Mouse (Mus musculus): Measurements from ENCODE around the gene Pagr1b. TPM values are rescaled to one million over a fixed set of nuclear protein-coding genes. Genes with fewer than 3 reads are reported as not detected.

The Pagr1b gene
- polyA plus RNA-seq, 1 experiment from 2014 or later: 0.75 TPM

DNA sequence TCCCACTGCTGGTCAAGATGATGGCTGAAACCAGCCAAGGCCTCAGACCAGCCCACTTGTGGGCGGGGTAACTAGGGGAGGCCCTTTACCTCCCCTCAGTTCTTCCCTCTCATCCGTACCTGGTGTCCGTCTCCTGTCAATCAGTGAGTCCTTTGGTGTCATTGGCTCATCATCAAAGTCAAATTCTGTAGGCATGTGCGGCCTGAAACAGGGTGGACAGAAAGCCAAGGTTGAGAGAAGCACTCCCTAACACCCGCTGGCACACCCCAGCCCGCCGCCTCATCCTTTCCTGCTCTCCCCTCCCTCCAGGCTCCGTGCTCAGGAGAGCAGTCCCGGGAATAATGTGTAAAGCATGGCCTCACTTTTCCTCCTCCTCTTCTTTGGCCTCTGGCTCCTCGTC is 203 bp downstream of the Pagr1b start:
- Histone ChIP-seq H3K4me3 (ENCODE audit: low read length) (peak overlapping the region; percentile 89), H3K4me1 (ENCODE audit: control insufficient read depth, insufficient read depth, low read length) (peaks cover 42% of the 10 kb centered on the region), H3K4me2 (ENCODE audit: low read depth, low read length) (peak overlapping the region; percentile 83), H3K27ac (ENCODE audit: low read length) (peak overlapping the region; percentile 99), H3K9me3 (replicated peaks; ENCODE audit: control insufficient read depth, low read length) (no peaks in the 10 kb centered on the region), H3K9ac (ENCODE audit: low read length) (peak overlapping the region; percentile 96), H3K27me3 (ENCODE audit: control insufficient read depth, insufficient read depth, low read length) (no peaks in the 10 kb centered on the region), H3K36me3 (ENCODE audit: control insufficient read depth, insufficient read depth) (peaks cover 11% of the 10 kb centered on the region; the same call in 1 of the 2 replicates)
- WGBS: 1% methylated on average over 10 of the region's 10 CpGs
- ATAC-seq (replicated peaks; ENCODE audit: extremely low read depth, insufficient read depth, low FRiP score): peak; percentile 12; the same call in 1 of the 2 replicates

DNA sequence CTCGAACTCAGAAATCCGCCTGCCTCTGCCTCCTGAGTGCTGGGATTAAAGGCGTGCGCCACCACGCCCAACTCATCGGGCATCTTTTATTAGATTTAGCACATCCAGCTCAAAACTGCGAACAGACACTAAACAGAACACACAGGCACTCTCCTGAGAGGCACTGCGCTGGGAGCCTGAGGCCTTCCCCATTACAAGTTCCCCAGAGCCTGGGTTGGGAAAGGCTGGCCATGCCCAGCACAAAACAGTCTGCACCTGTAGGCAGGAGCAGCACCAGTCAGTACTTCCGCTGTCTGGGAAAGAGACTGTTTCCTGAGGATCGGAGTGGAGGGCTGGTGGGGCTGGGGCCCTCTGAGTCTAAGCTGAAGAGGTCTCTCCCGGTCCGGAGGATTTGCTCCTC is 1.3 kb downstream of the Pagr1b start:
- Histone ChIP-seq H3K9me3 (replicated peaks; ENCODE audit: control insufficient read depth, low read length) (no peaks in the 10 kb centered on the region), H3K9ac (ENCODE audit: low read length) (no peak overlapping the region), H3K27me3 (ENCODE audit: control insufficient read depth, insufficient read depth, low read length) (no peaks in the 10 kb centered on the region), H3K36me3 (ENCODE audit: control insufficient read depth, insufficient read depth) (peaks cover 11% of the 10 kb centered on the region; the same call in 1 of the 2 replicates), H3K27ac (ENCODE audit: low read length) (no peak overlapping the region; the same call in 1 of the 2 replicates), H3K4me1 (ENCODE audit: control insufficient read depth, insufficient read depth, low read length) (peaks cover 33% of the 10 kb centered on the region), H3K4me2 (ENCODE audit: low read depth, low read length) (peak overlapping the region; percentile 83), H3K4me3 (ENCODE audit: low read length) (no peak overlapping the region)
- 90% methylated on average over 12 of the region's 12 CpGs for WGBS
- ATAC-seq (replicated peaks; ENCODE audit: extremely low read depth, insufficient read depth, low FRiP score): no peak

DNA sequence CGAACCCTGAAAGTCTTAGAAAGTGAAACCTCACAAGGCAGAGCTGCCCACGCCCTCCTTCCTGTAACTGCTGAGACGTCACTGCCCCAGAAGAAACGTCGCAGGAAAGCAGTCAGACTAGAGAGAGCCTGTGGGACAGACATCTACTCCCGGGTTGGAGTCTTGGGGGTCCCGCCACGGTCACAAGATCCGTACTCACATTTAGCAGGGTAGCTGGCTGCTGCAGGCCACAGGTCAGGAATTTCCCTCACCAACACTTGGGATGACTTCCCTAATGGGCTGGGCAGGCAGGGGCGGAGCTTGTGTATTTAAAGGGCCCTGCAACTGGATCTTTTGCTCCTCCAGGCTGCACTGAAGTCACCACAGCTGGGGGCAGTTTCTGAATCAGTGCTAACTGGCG is 2.0 kb downstream of the Pagr1b start, which contains the start of gene Mvp:
Gene Mvp, minus strand, starts transcription at position 302 of the 400 bp plus-strand sequence.
- peak within 1 kb of the TSS; percentile 83 for H3K4me2 ChIP-seq (ENCODE audit: low read depth, low read length)
- no peaks in the 10 kb centered on the region for H3K9me3 ChIP-seq (replicated peaks; ENCODE audit: control insufficient read depth, low read length)
- peak within 1 kb of the TSS; percentile 72 for H3K4me3 ChIP-seq (ENCODE audit: low read length)
- peak within 1 kb of the TSS; percentile 64 for H3K9ac ChIP-seq (ENCODE audit: low read length)
- H3K27me3 ChIP-seq (ENCODE audit: control insufficient read depth, insufficient read depth, low read length): no peaks in the 10 kb centered on the region
- ATAC-seq (replicated peaks; ENCODE audit: extremely low read depth, insufficient read depth, low FRiP score): no peak
- H3K27ac ChIP-seq (ENCODE audit: low read length): peak within 1 kb of the TSS; percentile 99
- peaks cover 11% of the 10 kb centered on the region; the same call in 1 of the 2 replicates for H3K36me3 ChIP-seq (ENCODE audit: control insufficient read depth, insufficient read depth)
- 21% methylated on average over 11 of the region's 11 CpGs for WGBS
- peaks cover 33% of the 10 kb centered on the region for H3K4me1 ChIP-seq (ENCODE audit: control insufficient read depth, insufficient read depth, low read length)

DNA sequence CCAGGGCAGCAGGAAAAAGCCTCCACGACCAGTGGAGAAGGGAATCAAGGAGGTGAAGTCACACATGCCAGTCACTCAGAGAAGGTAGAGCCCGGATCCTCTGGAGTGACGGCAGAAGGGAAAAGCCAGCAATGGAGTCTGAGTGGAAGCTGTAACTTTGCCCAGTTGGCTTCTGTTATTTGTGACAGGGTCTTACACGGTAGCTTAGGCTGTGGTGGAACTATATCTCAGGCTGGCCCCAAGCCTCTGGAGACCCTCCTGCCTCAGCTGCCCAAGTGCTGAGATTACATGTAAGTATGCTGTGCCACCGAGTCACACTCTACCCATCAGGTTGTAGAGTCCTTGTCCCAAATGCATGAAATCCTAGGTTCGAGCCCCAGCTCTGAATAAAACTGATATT is 2.9 kb downstream of the Pagr1b start:
- H3K4me2 ChIP-seq (ENCODE audit: low read depth, low read length): peak overlapping the region; percentile 83; the same call in 1 of the 2 replicates
- 88% methylated on average over 6 of the region's 6 CpGs for WGBS
- peaks cover 11% of the 10 kb centered on the region; the same call in 1 of the 2 replicates for H3K36me3 ChIP-seq (ENCODE audit: control insufficient read depth, insufficient read depth)
- H3K27me3 ChIP-seq (ENCODE audit: control insufficient read depth, insufficient read depth, low read length): no peaks in the 10 kb centered on the region
- ATAC-seq (replicated peaks; ENCODE audit: extremely low read depth, insufficient read depth, low FRiP score): no peak
- H3K9me3 ChIP-seq (replicated peaks; ENCODE audit: control insufficient read depth, low read length): no peaks in the 10 kb centered on the region
- H3K4me3 ChIP-seq (ENCODE audit: low read length): peak overlapping the region; percentile 72
- H3K27ac ChIP-seq (ENCODE audit: low read length): no peak overlapping the region
- no peak overlapping the region for H3K9ac ChIP-seq (ENCODE audit: low read length)
- H3K4me1 ChIP-seq (ENCODE audit: control insufficient read depth, insufficient read depth, low read length): peaks cover 38% of the 10 kb centered on the region

DNA sequence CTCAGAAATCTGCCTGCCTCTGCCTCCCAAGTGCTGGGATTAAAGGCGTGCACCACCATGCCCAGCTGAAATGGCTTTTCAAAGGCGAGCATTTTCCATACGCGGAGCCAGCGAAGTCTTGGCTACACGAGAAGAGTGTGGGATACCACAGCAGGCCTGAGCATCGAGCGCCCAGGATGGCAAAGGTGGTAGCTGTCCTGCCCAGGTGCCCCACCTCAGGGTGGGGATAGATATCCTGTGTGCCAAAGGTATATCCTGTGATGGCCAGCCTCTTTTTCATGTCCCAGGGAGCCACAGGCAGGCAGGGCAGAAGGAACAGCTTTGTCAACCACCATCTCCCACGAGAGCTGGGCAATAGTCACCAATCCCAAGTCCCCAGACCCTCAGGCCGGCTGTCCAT is 3.4 kb downstream of the Pagr1b start:
- Histone ChIP-seq H3K4me2 (ENCODE audit: low read depth, low read length) (no peak overlapping the region), H3K4me3 (ENCODE audit: low read length) (no peak overlapping the region), H3K9me3 (replicated peaks; ENCODE audit: control insufficient read depth, low read length) (no peaks in the 10 kb centered on the region), H3K27ac (ENCODE audit: low read length) (no peak overlapping the region), H3K27me3 (ENCODE audit: control insufficient read depth, insufficient read depth, low read length) (no peaks in the 10 kb centered on the region), H3K36me3 (ENCODE audit: control insufficient read depth, insufficient read depth) (peaks cover 11% of the 10 kb centered on the region; the same call in 1 of the 2 replicates), H3K4me1 (ENCODE audit: control insufficient read depth, insufficient read depth, low read length) (peaks cover 39% of the 10 kb centered on the region), H3K9ac (ENCODE audit: low read length) (no peak overlapping the region)
- 91% methylated on average over 10 of the region's 10 CpGs for WGBS
- no peak for ATAC-seq (replicated peaks; ENCODE audit: extremely low read depth, insufficient read depth, low FRiP score)

DNA sequence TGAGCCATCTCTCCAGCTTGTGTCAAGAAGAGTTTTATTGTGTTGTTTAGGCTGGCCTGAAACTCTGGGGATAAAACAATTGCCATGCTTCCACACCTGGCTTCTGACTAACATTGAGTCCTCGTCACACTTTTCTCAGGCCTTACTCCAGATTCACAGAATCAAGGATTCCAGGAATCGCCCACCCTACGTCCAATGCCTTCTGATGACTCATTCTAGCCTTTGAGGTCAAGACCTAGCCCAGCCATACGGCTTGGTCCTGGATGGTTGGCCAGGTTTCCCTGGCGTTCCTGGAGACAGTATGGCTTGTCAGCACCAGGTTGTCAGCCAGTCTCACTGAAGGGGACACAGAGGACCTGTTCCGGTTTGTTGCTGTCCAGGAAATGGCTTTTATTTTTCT is 3.9 kb downstream of the Pagr1b start:
- H3K36me3 ChIP-seq (ENCODE audit: control insufficient read depth, insufficient read depth): peaks cover 11% of the 10 kb centered on the region; the same call in 1 of the 2 replicates
- H3K27ac ChIP-seq (ENCODE audit: low read length): no peak overlapping the region
- H3K27me3 ChIP-seq (ENCODE audit: control insufficient read depth, insufficient read depth, low read length): no peaks in the 10 kb centered on the region
- 72% methylated on average over 6 of the region's 6 CpGs for WGBS
- H3K9me3 ChIP-seq (replicated peaks; ENCODE audit: control insufficient read depth, low read length): no peaks in the 10 kb centered on the region
- no peak overlapping the region for H3K9ac ChIP-seq (ENCODE audit: low read length)
- no peak overlapping the region for H3K4me2 ChIP-seq (ENCODE audit: low read depth, low read length)
- peaks cover 34% of the 10 kb centered on the region for H3K4me1 ChIP-seq (ENCODE audit: control insufficient read depth, insufficient read depth, low read length)
- ATAC-seq (replicated peaks; ENCODE audit: extremely low read depth, insufficient read depth, low FRiP score): no peak
- H3K4me3 ChIP-seq (ENCODE audit: low read length): no peak overlapping the region

DNA sequence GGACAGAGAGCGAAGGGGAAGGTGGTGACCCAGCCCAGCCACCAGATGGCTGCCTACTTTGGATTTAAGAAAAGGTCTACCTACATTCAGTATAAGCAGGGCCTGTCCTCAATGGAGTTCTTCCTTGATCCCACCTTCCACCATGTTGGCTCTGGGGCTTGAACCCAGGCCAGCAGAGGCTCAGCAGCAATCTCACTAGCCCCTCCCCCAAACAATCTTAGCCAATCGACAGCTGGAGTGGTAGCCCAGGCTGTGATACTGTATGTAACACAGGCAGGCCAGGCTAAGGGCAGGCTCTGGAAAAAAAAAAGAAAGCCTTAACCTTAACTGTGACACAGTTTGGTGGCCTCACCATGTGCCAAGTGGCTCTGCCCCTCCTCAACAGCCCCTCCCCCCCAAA is 4.6 kb downstream of the Pagr1b start:
- Histone ChIP-seq H3K4me2 (ENCODE audit: low read depth, low read length) (no peak overlapping the region), H3K27me3 (ENCODE audit: control insufficient read depth, insufficient read depth, low read length) (no peaks in the 10 kb centered on the region), H3K9me3 (replicated peaks; ENCODE audit: control insufficient read depth, low read length) (no peaks in the 10 kb centered on the region), H3K27ac (ENCODE audit: low read length) (no peak overlapping the region), H3K9ac (ENCODE audit: low read length) (no peak overlapping the region), H3K36me3 (ENCODE audit: control insufficient read depth, insufficient read depth) (peaks cover 11% of the 10 kb centered on the region; the same call in 1 of the 2 replicates), H3K4me1 (ENCODE audit: control insufficient read depth, insufficient read depth, low read length) (peaks cover 34% of the 10 kb centered on the region), H3K4me3 (ENCODE audit: low read length) (no peak overlapping the region)
- WGBS: 64% methylated on average over 2 of the region's 2 CpGs
- ATAC-seq (replicated peaks; ENCODE audit: extremely low read depth, insufficient read depth, low FRiP score): no peak

DNA sequence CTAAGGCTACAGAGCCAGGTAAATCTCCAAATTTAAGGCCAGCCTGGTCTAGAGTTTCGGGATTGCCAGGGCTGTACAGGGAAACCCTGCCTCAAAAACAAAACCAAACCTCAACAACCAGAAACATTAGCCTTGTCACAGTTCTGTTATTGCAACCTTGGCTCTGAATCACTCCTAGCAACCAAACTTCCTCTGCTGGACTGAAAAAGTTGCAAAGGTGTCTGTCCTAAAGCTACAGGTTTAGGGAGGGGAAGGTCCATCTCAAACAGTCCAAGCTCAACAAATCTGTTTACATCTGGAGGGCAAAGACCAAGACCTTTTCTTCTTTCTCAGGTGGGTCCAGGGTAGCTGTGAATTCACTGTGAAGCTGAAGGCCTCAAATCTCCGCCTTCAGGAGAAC is 5.2 kb downstream of the Pagr1b start:
- H3K9ac ChIP-seq (ENCODE audit: low read length): no peak overlapping the region
- peaks cover 11% of the 10 kb centered on the region; the same call in 1 of the 2 replicates for H3K36me3 ChIP-seq (ENCODE audit: control insufficient read depth, insufficient read depth)
- no peak overlapping the region for H3K4me2 ChIP-seq (ENCODE audit: low read depth, low read length)
- H3K27me3 ChIP-seq (ENCODE audit: control insufficient read depth, insufficient read depth, low read length): no peaks in the 10 kb centered on the region
- ATAC-seq (replicated peaks; ENCODE audit: extremely low read depth, insufficient read depth, low FRiP score): no peak
- WGBS: 89% methylated on average over 2 of the region's 2 CpGs
- no peak overlapping the region for H3K27ac ChIP-seq (ENCODE audit: low read length)
- no peaks in the 10 kb centered on the region for H3K9me3 ChIP-seq (replicated peaks; ENCODE audit: control insufficient read depth, low read length)
- H3K4me1 ChIP-seq (ENCODE audit: control insufficient read depth, insufficient read depth, low read length): peaks cover 38% of the 10 kb centered on the region
- no peak overlapping the region for H3K4me3 ChIP-seq (ENCODE audit: low read length)

DNA sequence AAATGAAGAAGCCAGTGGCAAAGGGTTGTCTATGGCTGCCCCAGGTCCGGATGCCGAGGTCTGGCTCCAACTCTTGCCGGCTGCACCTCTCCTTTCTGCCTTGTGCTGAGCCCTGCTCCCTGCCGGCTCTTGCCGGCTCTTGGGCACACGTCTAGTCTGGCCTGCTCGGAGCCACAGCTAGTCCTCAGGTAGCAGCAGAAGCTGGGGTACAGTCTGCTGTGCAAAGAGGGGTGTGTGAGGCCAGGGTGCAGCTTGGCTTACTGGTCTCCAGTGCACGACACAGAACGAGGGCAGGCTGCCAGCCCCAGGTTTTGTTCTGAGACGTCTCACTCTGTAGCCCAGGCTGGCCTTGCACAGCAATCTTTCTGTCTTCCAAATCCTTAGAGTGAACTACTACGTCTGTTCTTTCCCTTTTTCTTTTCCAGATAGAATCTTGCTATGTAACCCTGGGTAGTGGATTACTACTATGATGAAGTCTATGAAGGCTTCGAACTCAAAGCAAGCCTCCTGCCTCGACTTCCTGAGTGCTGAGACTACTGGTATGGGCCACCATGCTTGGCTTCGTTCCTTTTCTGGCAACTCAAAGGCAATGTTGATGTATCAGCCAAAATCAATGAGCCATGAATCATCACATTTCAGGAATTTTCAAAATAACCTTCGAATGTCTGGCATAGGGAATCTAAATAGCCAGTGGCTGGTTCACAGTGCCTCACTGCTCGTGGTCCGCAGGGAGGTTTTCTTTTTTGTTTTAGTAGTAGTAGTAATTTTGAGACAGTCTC is 6.8 kb downstream of the Pagr1b start:
- H3K36me3 ChIP-seq (ENCODE audit: control insufficient read depth, insufficient read depth): peaks cover 6% of the 10 kb centered on the region; the same call in 1 of the 2 replicates
- 79% methylated on average over 17 of the region's 17 CpGs for WGBS
- H3K4me3 ChIP-seq (ENCODE audit: low read length): no peak overlapping the region
- H3K9ac ChIP-seq (ENCODE audit: low read length): no peak overlapping the region
- H3K9me3 ChIP-seq (replicated peaks; ENCODE audit: control insufficient read depth, low read length): no peaks in the 10 kb centered on the region
- no peak overlapping the region for H3K4me2 ChIP-seq (ENCODE audit: low read depth, low read length)
- no peak for ATAC-seq (replicated peaks; ENCODE audit: extremely low read depth, insufficient read depth, low FRiP score)
- H3K27ac ChIP-seq (ENCODE audit: low read length): peak overlapping the region; percentile 74
- H3K4me1 ChIP-seq (ENCODE audit: control insufficient read depth, insufficient read depth, low read length): peaks cover 26% of the 10 kb centered on the region
- no peaks in the 10 kb centered on the region for H3K27me3 ChIP-seq (ENCODE audit: control insufficient read depth, insufficient read depth, low read length)

All from heart, embryonic 16.5 days (tissue).